Mouse (Mus musculus): ENCODE results near the gene Mpi.

Mpi gene

GRCm38 (mm10) chr9:57525516-57525915, 27.0 kb downstream of the Mpi start:
- DNase-seq (ENCODE audit: extremely low read depth, low read depth, low spot score) = no peak

GRCm38 (mm10) chr9:57524439-57524838, 28.1 kb downstream of the Mpi start:
- no peak for DNase-seq (ENCODE audit: extremely low read depth, low read depth, low spot score)

GRCm38 (mm10) chr9:57523754-57524153, 28.8 kb downstream of the Mpi start:
- DNase-seq (ENCODE audit: extremely low read depth, low read depth, low spot score) = no peak

GRCm38 (mm10) chr9:57522861-57523246, 29.7 kb downstream of the Mpi start:
- no peak for DNase-seq (ENCODE audit: extremely low read depth, low read depth, low spot score)

- no peak for DNase-seq (ENCODE audit: extremely low read depth, low read depth, low spot score)
Observed at GRCm38 (mm10) chr9:57522114-57522860, 30.3 kb downstream of the Mpi start.

- peak; percentile 59 for DNase-seq (ENCODE audit: extremely low read depth, low read depth, low spot score)
Observed at GRCm38 (mm10) chr9:57521056-57521911, 31.3 kb downstream of the Mpi start, which contains the start of gene Cox5a. Cox5a (plus strand) TSS chr9:57521274.

GRCm38 (mm10) chr9:57520375-57521055, 32.0 kb downstream of the Mpi start:
- no peak for DNase-seq (ENCODE audit: extremely low read depth, low read depth, low spot score)

- no peak for DNase-seq (ENCODE audit: extremely low read depth, low read depth, low spot score)
Observed at GRCm38 (mm10) chr9:57517113-57517512, 35.5 kb downstream of the Mpi start.

- DNase-seq (ENCODE audit: extremely low read depth, low read depth, low spot score) = no peak
Observed at GRCm38 (mm10) chr9:57510577-57510976, 42.0 kb downstream of the Mpi start.

GRCm38 (mm10) chr9:57505700-57506099, 46.9 kb downstream of the Mpi start:
- DNase-seq (ENCODE audit: extremely low read depth, low read depth, low spot score) = no peak

- no peak for DNase-seq (ENCODE audit: extremely low read depth, low read depth, low spot score)
Observed at GRCm38 (mm10) chr9:57504891-57505290, 47.7 kb downstream of the Mpi start.

GRCm38 (mm10) chr9:57504381-57504700, 48.2 kb downstream of the Mpi start:
- no peak for DNase-seq (ENCODE audit: extremely low read depth, low read depth, low spot score)

GRCm38 (mm10) chr9:57503622-57504380, 48.8 kb downstream of the Mpi start, which contains the start of gene Rpp25:
Rpp25 (plus strand) TSS chr9:57504026.
- no peak for DNase-seq (ENCODE audit: extremely low read depth, low read depth, low spot score)

GRCm38 (mm10) chr9:57502911-57503621, 49.5 kb downstream of the Mpi start:
- DNase-seq (ENCODE audit: extremely low read depth, low read depth, low spot score) = no peak

GRCm38 (mm10) chr9:57501861-57502260, 50.7 kb downstream of the Mpi start:
- DNase-seq (ENCODE audit: extremely low read depth, low read depth, low spot score) = no peak

GRCm38 (mm10) chr9:57501452-57501851, 51.1 kb downstream of the Mpi start:
- DNase-seq (ENCODE audit: extremely low read depth, low read depth, low spot score) = no peak

- DNase-seq (ENCODE audit: extremely low read depth, low read depth, low spot score) = no peak
Observed at GRCm38 (mm10) chr9:57498536-57498935, 54.0 kb downstream of the Mpi start.

GRCm38 (mm10) chr9:57497236-57497635, 55.3 kb downstream of the Mpi start:
- DNase-seq (ENCODE audit: extremely low read depth, low read depth, low spot score) = no peak

GRCm38 (mm10) chr9:57494970-57495369, 57.6 kb downstream of the Mpi start:
- no peak for DNase-seq (ENCODE audit: extremely low read depth, low read depth, low spot score)

Measured in fat pad, adult 2 months (tissue).